Mouse (Mus musculus) embryonic fibroblast, embryonic 13.5 days (primary cell): Measurements from ENCODE around the gene Lif.

ENCODE experiments used
- CTCF ChIP-seq: IDR thresholded peaks from 2 replicates; pipeline ENCODE4 v1.5.1; 2011; ENCODE audit warnings: mild to moderate bottlenecking, control low read depth, low read length, moderate library complexity, borderline replicate concordance; ENCODE audit not compliant: insufficient read depth
- POLR2A ChIP-seq: IDR thresholded peaks from 2 replicates; pipeline ENCODE4 v1.6.1; 2011; ENCODE audit warnings: low read depth, mild to moderate bottlenecking, control low read depth, low read length, moderate library complexity

DNA sequence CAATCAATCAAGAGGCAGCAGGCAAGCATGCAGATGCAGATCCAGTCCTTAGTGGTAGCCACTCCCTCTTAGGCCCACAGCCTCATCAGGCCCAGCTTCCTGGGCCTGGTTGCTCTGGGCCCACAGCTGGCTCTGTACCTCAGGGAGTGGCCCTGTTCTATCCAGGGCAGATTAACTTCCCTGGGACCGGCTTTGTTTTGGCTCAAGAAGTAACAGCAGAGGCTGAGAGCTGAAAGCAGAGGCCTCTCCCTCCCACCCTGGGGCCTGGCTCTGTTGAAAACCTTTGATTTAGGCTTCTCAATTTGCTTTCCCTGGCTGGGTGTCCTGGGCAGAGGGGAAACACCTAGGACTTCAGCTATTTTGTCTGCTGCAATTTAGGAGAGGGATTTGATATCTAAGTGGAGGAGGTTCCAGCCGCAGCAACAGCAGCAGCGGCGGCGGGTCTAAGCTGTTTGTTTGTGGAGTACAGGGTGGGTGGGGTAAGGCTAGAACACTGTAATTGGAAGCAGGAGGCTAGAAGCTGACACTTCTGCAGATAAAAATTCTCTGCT lies 45.1 kb downstream of the Lif start:
- TF ChIP-seq POLR2A (no peak), CTCF (no peak)
